Mouse (Mus musculus) kidney, adult 11 months (tissue): ENCODE data around the gene Greb1.

ENCODE experiments used
- DNase-seq: peaks from one replicate; pipeline ENCODE4 v3.0.0; 2022

The Greb1 gene

GRCm38 (mm10) chr12:16800259-16800958 lies at the start of gene Greb1:
Greb1 (minus strand) TSS chr12:16800886.
- DNase-seq = no peak

- DNase-seq = no peak
Observed at GRCm38 (mm10) chr12:16849821-16850220, 49.1 kb upstream of the Greb1 start.

GRCm38 (mm10) chr12:16848501-16848900 lies 47.8 kb upstream of the Greb1 start:
- no peak for DNase-seq

- DNase-seq = no peak
Observed at GRCm38 (mm10) chr12:16847204-16847792, 46.6 kb upstream of the Greb1 start.

GRCm38 (mm10) chr12:16844623-16845592 lies 44.2 kb upstream of the Greb1 start:
- no peak for DNase-seq

GRCm38 (mm10) chr12:16840842-16841782 lies 40.4 kb upstream of the Greb1 start:
- no peak for DNase-seq

GRCm38 (mm10) chr12:16837766-16838165 lies 37.1 kb upstream of the Greb1 start:
- DNase-seq = no peak

GRCm38 (mm10) chr12:16836188-16836587 lies 35.5 kb upstream of the Greb1 start:
- DNase-seq = peak; percentile 52

GRCm38 (mm10) chr12:16834701-16835100 lies 34.0 kb upstream of the Greb1 start:
- DNase-seq = no peak

GRCm38 (mm10) chr12:16831071-16831470 lies 30.4 kb upstream of the Greb1 start:
- DNase-seq = peak; percentile 40

GRCm38 (mm10) chr12:16829785-16830184 lies 29.1 kb upstream of the Greb1 start:
- DNase-seq = no peak

- DNase-seq = peak; percentile 61
Observed at GRCm38 (mm10) chr12:16828505-16828904, 27.8 kb upstream of the Greb1 start.

GRCm38 (mm10) chr12:16823701-16824100 lies 23.0 kb upstream of the Greb1 start:
- no peak for DNase-seq

GRCm38 (mm10) chr12:16822181-16822734 lies 21.6 kb upstream of the Greb1 start:
- no peak for DNase-seq

GRCm38 (mm10) chr12:16820761-16821160 lies 20.1 kb upstream of the Greb1 start:
- no peak for DNase-seq

- DNase-seq = no peak
Observed at GRCm38 (mm10) chr12:16818513-16818912, 17.8 kb upstream of the Greb1 start.

- DNase-seq = no peak
Observed at GRCm38 (mm10) chr12:16817147-16817546, 16.5 kb upstream of the Greb1 start.

GRCm38 (mm10) chr12:16811477-16811876 lies 10.8 kb upstream of the Greb1 start:
- DNase-seq = no peak

GRCm38 (mm10) chr12:16810525-16811431 lies 10.1 kb upstream of the Greb1 start, which contains the start of gene E2f6:
E2f6 (plus strand) TSS chr12:16810963.
- DNase-seq = peak; percentile 79

GRCm38 (mm10) chr12:16808045-16808444 lies 7.4 kb upstream of the Greb1 start:
- DNase-seq = peak; percentile 24

- DNase-seq = peak; percentile 64
Observed at GRCm38 (mm10) chr12:16805511-16805910, 4.8 kb upstream of the Greb1 start.
